Mouse (Mus musculus) CD4-positive, CD25-positive, alpha-beta regulatory T cell, adult 2 months (primary cell): Measurements from ENCODE around the gene Gm20388.
"Not testable (repeated sequence)": the region's sequence is repeated elsewhere in the genome, so short reads cannot be mapped to it uniquely, and the experiment has no call there.

Experiments
- DNase-seq: peaks from one replicate; pipeline ENCODE4 v3.0.0-alpha.2; 2012; ENCODE audit warnings: low read depth, low spot score

The Gm20388 gene

GRCm38 (mm10) chr8:121132961-121133513 is 1222.4 kb downstream of the Gm20388 start:
- DNase-seq = no peak

GRCm38 (mm10) chr8:121134102-121134501 is 1223.5 kb downstream of the Gm20388 start:
- no peak for DNase-seq

- no peak for DNase-seq
Measured at GRCm38 (mm10) chr8:121134512-121134911, 1223.9 kb downstream of the Gm20388 start.

GRCm38 (mm10) chr8:121136856-121137255 is 1226.2 kb downstream of the Gm20388 start:
- DNase-seq = no peak

- DNase-seq = not testable (repeated sequence)
Measured at GRCm38 (mm10) chr8:121145457-121146134, 1235.0 kb downstream of the Gm20388 start.

- no peak for DNase-seq
Measured at GRCm38 (mm10) chr8:121148573-121149083, 1238.0 kb downstream of the Gm20388 start.

- no peak for DNase-seq
Measured at GRCm38 (mm10) chr8:121152394-121152793, 1241.8 kb downstream of the Gm20388 start.

- DNase-seq = no peak
Measured at GRCm38 (mm10) chr8:121156990-121157491, 1246.4 kb downstream of the Gm20388 start.

- DNase-seq = no peak
Measured at GRCm38 (mm10) chr8:121158812-121159211, 1248.2 kb downstream of the Gm20388 start.

GRCm38 (mm10) chr8:121161437-121161836 is 1250.8 kb downstream of the Gm20388 start:
- DNase-seq = no peak

- DNase-seq = no peak
Measured at GRCm38 (mm10) chr8:121162413-121162812, 1251.8 kb downstream of the Gm20388 start.

- no peak for DNase-seq
Measured at GRCm38 (mm10) chr8:121162906-121163695, 1252.5 kb downstream of the Gm20388 start.

- DNase-seq = no peak
Measured at GRCm38 (mm10) chr8:121164017-121164469, 1253.4 kb downstream of the Gm20388 start.

- no peak for DNase-seq
Measured at GRCm38 (mm10) chr8:121168033-121168432, 1257.4 kb downstream of the Gm20388 start.

GRCm38 (mm10) chr8:121170116-121170515 is 1259.5 kb downstream of the Gm20388 start:
- no peak for DNase-seq

- DNase-seq = no peak
Measured at GRCm38 (mm10) chr8:121170626-121171552, 1260.2 kb downstream of the Gm20388 start.

- no peak for DNase-seq
Measured at GRCm38 (mm10) chr8:121172567-121172966, 1261.9 kb downstream of the Gm20388 start.

GRCm38 (mm10) chr8:121174178-121174577 is 1263.5 kb downstream of the Gm20388 start:
- no peak for DNase-seq

- DNase-seq = no peak
Measured at GRCm38 (mm10) chr8:121174721-121175539, 1264.3 kb downstream of the Gm20388 start.

GRCm38 (mm10) chr8:121175540-121176090 is 1265.0 kb downstream of the Gm20388 start:
- DNase-seq = no peak
